In genomic region chr2:140395179-140395578, GRCm38 (mm10) we compare ENCODE assay signal across 8 mouse cellular contexts. TPM values are rescaled to one million over a fixed set of nuclear protein-coding genes. Genes with fewer than 3 reads are reported as not detected.
DNase-seq lines count a peak whose midpoint lies in the region; ATAC-seq and TF ChIP-seq lines count a peak whose summit lies in the region.

TSS of gene Macrod2 (plus strand) at chr2:140395309.

- intact Hi-C loops in left cerebral cortex, postnatal 36 days (cut with DNase I): loop anchor here (5.0 to 10.0 kb wide), 2 partner anchors 193 to 220 kb away; partner anchors contain the start of genes Esf1 and Ndufaf5

- H3K4me1 ChIP-seq in embryonic facial prominence, embryonic 12.5 days: 0 out of 2 replicates have a peak, but pooled peaks cover 4% of the 10 kb centered on the region
- no peaks in the 10 kb centered on the region for H3K4me1 ChIP-seq in intestine, postnatal 0 days (replicated peaks; ENCODE audit: control insufficient read depth, insufficient read depth, low read length)
- no peaks in the 10 kb centered on the region for H3K4me1 ChIP-seq in midbrain, embryonic 11.5 days (ENCODE audit: control insufficient read depth, insufficient read depth, low read length)

- H3K4me2 ChIP-seq in embryonic facial prominence, embryonic 12.5 days (replicated peaks): peak within 1 kb of the TSS; percentile 94
- peak within 1 kb of the TSS; percentile 98 for H3K4me2 ChIP-seq in intestine, postnatal 0 days (replicated peaks; ENCODE audit: low read depth)
- peak within 1 kb of the TSS; percentile 81 for H3K4me2 ChIP-seq in midbrain, embryonic 11.5 days

- ATAC-seq in embryonic facial prominence, embryonic 12.5 days (ENCODE audit: insufficient number of reproducible peaks, insufficient read depth, low FRiP score, low TSS enrichment): peak; percentile 98
- ATAC-seq in granulocyte monocyte progenitor cell, adult 5-6 weeks (replicated peaks; ENCODE audit: poor library complexity, severe bottlenecking): peak; percentile 93
- ATAC-seq in intestine, postnatal 0 days: peak; percentile 100
- peak; percentile 99 for ATAC-seq in midbrain, embryonic 11.5 days (ENCODE audit: low FRiP score)

- 0 out of 2 replicates have a peak within 1 kb of the TSS, but pooled peaks have one; percentile 11 for H3K27ac ChIP-seq in embryonic facial prominence, embryonic 12.5 days
- H3K27ac ChIP-seq in intestine, postnatal 0 days (ENCODE audit: low read depth, low read length): no peak within 1 kb of the TSS
- H3K27ac ChIP-seq in midbrain, embryonic 11.5 days (ENCODE audit: low read depth, low read length): peak within 1 kb of the TSS; percentile 33; the same call in 1 of the 2 replicates

- H3K9ac ChIP-seq in embryonic facial prominence, embryonic 12.5 days: peak within 1 kb of the TSS; percentile 72
- peak within 1 kb of the TSS; percentile 54 for H3K9ac ChIP-seq in intestine, postnatal 0 days (ENCODE audit: low read depth, low read length)
- peak within 1 kb of the TSS; percentile 74 for H3K9ac ChIP-seq in midbrain, embryonic 11.5 days (ENCODE audit: low read length)

- under 1% methylated on average over 46 of the region's 47 CpGs for WGBS in embryonic facial prominence, embryonic 12.5 days
- WGBS in intestine, postnatal 0 days: under 1% methylated on average over 40 of the region's 47 CpGs
- WGBS in midbrain, embryonic 11.5 days: under 1% methylated on average over 47 of the region's 47 CpGs

- no peaks in the 10 kb centered on the region for H3K27me3 ChIP-seq in embryonic facial prominence, embryonic 12.5 days
- H3K27me3 ChIP-seq in intestine, postnatal 0 days (replicated peaks; ENCODE audit: control insufficient read depth, insufficient read depth, low read length): no peaks in the 10 kb centered on the region
- H3K27me3 ChIP-seq in midbrain, embryonic 11.5 days (ENCODE audit: control insufficient read depth, insufficient read depth, low read length): no peaks in the 10 kb centered on the region

- peak; percentile 99 for DNase-seq in adrenal gland, postnatal 36 days
- peak; percentile 96 to 99 for DNase-seq in left cerebral cortex, postnatal 36 days (ENCODE audit: low spot score in 2 of 2)
- DNase-seq in midbrain, embryonic 11.5 days (ENCODE audit: low spot score, missing footprints): peak; percentile 99
- DNase-seq in right cerebral cortex, postnatal 4 days: peak; percentile 98
- peak; percentile 94 for DNase-seq in yolk sac, embryonic 10.5 days (ENCODE audit: low spot score)

- no peaks in the 10 kb centered on the region for H3K9me3 ChIP-seq in embryonic facial prominence, embryonic 12.5 days
- H3K9me3 ChIP-seq in intestine, postnatal 0 days (ENCODE audit: control insufficient read depth): no peaks in the 10 kb centered on the region
- H3K9me3 ChIP-seq in midbrain, embryonic 11.5 days (ENCODE audit: control insufficient read depth, low read length): no peaks in the 10 kb centered on the region

- no peaks in the 10 kb centered on the region for H3K36me3 ChIP-seq in embryonic facial prominence, embryonic 12.5 days
- H3K36me3 ChIP-seq in intestine, postnatal 0 days (ENCODE audit: control insufficient read depth, insufficient read depth): no peaks in the 10 kb centered on the region
- H3K36me3 ChIP-seq in midbrain, embryonic 11.5 days (ENCODE audit: control insufficient read depth, insufficient read depth, low read length): no peaks in the 10 kb centered on the region

- TF ChIP-seq CTCF in intestine, postnatal 0 days (IDR thresholded peaks at IDR 0.05; ENCODE audit: low read depth): no peak

- H3K4me3 ChIP-seq in embryonic facial prominence, embryonic 12.5 days: peak within 1 kb of the TSS; percentile 84
- H3K4me3 ChIP-seq in intestine, postnatal 0 days (ENCODE audit: low read depth, low read length): peak within 1 kb of the TSS; percentile 75
- H3K4me3 ChIP-seq in midbrain, embryonic 11.5 days (ENCODE audit: low read depth, low read length): peak within 1 kb of the TSS; percentile 78

RNA-seq across cellular contexts. Expression of gene Macrod2, which starts in this region (rescaled TPM):
- total RNA-seq in adrenal gland, postnatal 36 days (2021): 1 to 10 TPM; 5.3 to 8.6 TPM
- polyA plus RNA-seq in embryonic facial prominence, embryonic 12.5 days (2016; fragmentation: Nextera tagmentation; extraction: Ambion mirVana): 38.7 and 39.6 TPM in 2 replicates
- 1.6 and 3.0 TPM in 2 replicates for total RNA-seq in granulocyte monocyte progenitor cell, adult 5-6 weeks (2014; fragmentation: Nextera tagmentation)
- total RNA-seq in granulocyte monocyte progenitor cell, adult 5-6 weeks (2017): 6.8 and 8.7 TPM in 2 replicates
- polyA plus RNA-seq in intestine, postnatal 0 days (2015; fragmentation: Nextera tagmentation; extraction: Ambion mirVana): 25.7 and 28.3 TPM in 2 replicates
- total RNA-seq in left cerebral cortex, postnatal 36 days (2021): 10 to 100 TPM; 47.2 to 55.6 TPM
- polyA plus RNA-seq in midbrain, embryonic 11.5 days (2014; fragmentation: Nextera tagmentation; extraction: Ambion mirVana): 45.8 and 45.9 TPM in 2 replicates

Comparison
In these comparisons a context has a peak if more than half of its experiments do, and no peak if none do; other contexts are left out.
1. RNA of gene Macrod2 (total RNA-seq): 47.2 to 55.6 TPM in left cerebral cortex, postnatal 36 days; 5.3 to 8.6 TPM in adrenal gland, postnatal 36 days and 1.6 to 8.7 TPM in granulocyte monocyte progenitor cell, adult 5-6 weeks; every median in the first group is over 4 times any median in the second.
2. Peak in every context shown above with its lines, with median percentiles within 50 percentile points of each other: DNase-seq, ATAC-seq, H3K4me2 ChIP-seq, H3K4me3 ChIP-seq and H3K9ac ChIP-seq.